Mouse (Mus musculus) heart, embryonic 13.5 days (tissue): ENCODE measurements around the gene Gm6993. TPM values are rescaled to one million over a fixed set of nuclear protein-coding genes. Genes with fewer than 3 reads are reported as not detected.

Source experiments
- ATAC-seq: fragments of 200-750 bp; cut with Nextera tagmentation; 2 replicates; pipeline ENCODE4 v1.8.0; 2017; ENCODE audit warnings: moderate TSS enrichment; ENCODE audit not compliant: insufficient number of reproducible peaks, low FRiP score, low TSS enrichment; ENCODE audit errors: extremely low read depth
- H3K27ac ChIP-seq: fragments of 300-500 bp; sonication (generic); replicated peaks from 2 replicates; pipeline ENCODE4 v1.5.1; 2015; ENCODE audit warnings: moderate library complexity, mild to moderate bottlenecking, inconsistent platforms
- H3K27me3 ChIP-seq: fragments of 300-500 bp; sonication (generic); replicated peaks from 2 replicates; pipeline ENCODE4 v1.6.1; 2015; ENCODE audit warnings: mild to moderate bottlenecking, inconsistent platforms
- H3K36me3 ChIP-seq: fragments of 300-500 bp; sonication (generic); 2 replicates; pipeline ENCODE4 v1.6.1; 2015; ENCODE audit warnings: mild to moderate bottlenecking, inconsistent platforms
- H3K4me1 ChIP-seq: fragments of 300-500 bp; sonication (generic); 2 replicates; pipeline ENCODE4 v1.6.1; 2015; ENCODE audit warnings: inconsistent platforms
- H3K4me2 ChIP-seq: fragments of 300-500 bp; sonication (generic); 2 replicates; pipeline ENCODE4 v1.6.1; 2015; ENCODE audit warnings: inconsistent platforms, mild to moderate bottlenecking, moderate library complexity
- H3K4me3 ChIP-seq: fragments of 300-500 bp; sonication (generic); 2 replicates; pipeline ENCODE4 v1.5.1; 2015; ENCODE audit warnings: moderate library complexity, mild to moderate bottlenecking, inconsistent platforms
- H3K9ac ChIP-seq: fragments of 300-500 bp; sonication (generic); 2 replicates; pipeline ENCODE4 v1.6.1; 2015; ENCODE audit warnings: inconsistent platforms, mild to moderate bottlenecking, moderate library complexity
- H3K9me3 ChIP-seq: fragments of 300-500 bp; sonication (generic); 2 replicates; pipeline ENCODE4 v1.6.1; 2016; ENCODE audit warnings: inconsistent platforms
- WGBS: fragments of 180-500 bp; shearing (Covaris S2); methylation state at CpG from one replicate; pipeline ENCODE4 v1.1.7; 2015; ENCODE audit warnings: mixed read lengths; 5-methylcytosine and 5-hydroxymethylcytosine counted together
- polyA plus RNA-seq: library from polyadenylated mRNA; unstranded; fragments of >200 nt; fragmentation: Nextera tagmentation; extraction: Ambion mirVana; gene quantifications from 2 replicates; pipeline ENCODE4 v1.2.1, GENCODE M21; 2015

Gene Gm6993
- polyA plus RNA-seq: not detected in 2 replicates

GRCm38 (mm10) chr12:31240470-31240869 is at the start of gene Gm6993:
TSS of gene Gm6993 (plus strand) at chr12:31240770.
- no peaks in the 10 kb centered on the region for H3K36me3 ChIP-seq
- H3K27me3 ChIP-seq: no peaks in the 10 kb centered on the region
- no peak within 1 kb of the TSS for H3K9ac ChIP-seq
- H3K4me1 ChIP-seq: peaks cover 23% of the 10 kb centered on the region
- H3K4me2 ChIP-seq: no peak within 1 kb of the TSS
- no peaks in the 10 kb centered on the region for H3K9me3 ChIP-seq
- no peak within 1 kb of the TSS for H3K4me3 ChIP-seq
- no peak within 1 kb of the TSS for H3K27ac ChIP-seq
- ATAC-seq: no peak
- WGBS: 85% methylated on average over 5 of the region's 5 CpGs

DNA sequence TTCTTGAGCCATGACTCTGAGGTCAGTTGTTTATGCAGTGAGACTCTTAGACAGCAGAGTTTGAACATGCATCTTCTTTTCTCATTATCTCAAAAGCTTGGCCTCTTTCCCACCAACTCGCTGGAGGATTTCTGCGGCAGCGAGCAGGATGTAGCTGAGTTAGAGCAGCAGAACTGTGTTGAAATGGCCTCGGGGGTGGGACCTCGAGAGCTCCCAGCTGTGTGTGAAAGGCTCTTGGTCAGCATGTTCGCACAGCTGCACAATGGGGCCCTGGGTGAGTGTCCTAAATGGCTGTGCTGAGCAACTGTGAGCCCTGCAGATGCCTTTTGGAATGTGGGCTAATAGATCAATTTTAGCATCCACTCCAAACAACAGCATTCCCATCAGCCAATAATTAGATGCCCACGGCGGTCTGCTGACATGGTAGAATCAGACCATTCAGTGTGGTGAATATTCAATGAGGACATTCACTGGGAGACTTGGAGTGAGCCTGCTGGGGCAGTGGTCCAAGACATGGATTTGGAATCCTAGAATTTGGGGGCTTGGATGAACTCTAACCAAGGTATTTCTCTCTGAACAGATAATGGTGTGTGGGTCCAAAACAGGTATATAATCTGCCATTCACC is 49.1 kb upstream of the Gm6993 start:
- H3K4me1 ChIP-seq: peaks cover 16% of the 10 kb centered on the region
- H3K4me2 ChIP-seq: no peak overlapping the region
- ATAC-seq: no peak
- WGBS: 36% methylated on average over 8 of the region's 8 CpGs
- no peaks in the 10 kb centered on the region for H3K9me3 ChIP-seq
- no peak overlapping the region for H3K4me3 ChIP-seq
- H3K27me3 ChIP-seq: no peaks in the 10 kb centered on the region
- H3K9ac ChIP-seq: no peak overlapping the region
- peak overlapping the region; percentile 40; the same call in 1 of the 2 replicates for H3K27ac ChIP-seq
- no peaks in the 10 kb centered on the region for H3K36me3 ChIP-seq

DNA sequence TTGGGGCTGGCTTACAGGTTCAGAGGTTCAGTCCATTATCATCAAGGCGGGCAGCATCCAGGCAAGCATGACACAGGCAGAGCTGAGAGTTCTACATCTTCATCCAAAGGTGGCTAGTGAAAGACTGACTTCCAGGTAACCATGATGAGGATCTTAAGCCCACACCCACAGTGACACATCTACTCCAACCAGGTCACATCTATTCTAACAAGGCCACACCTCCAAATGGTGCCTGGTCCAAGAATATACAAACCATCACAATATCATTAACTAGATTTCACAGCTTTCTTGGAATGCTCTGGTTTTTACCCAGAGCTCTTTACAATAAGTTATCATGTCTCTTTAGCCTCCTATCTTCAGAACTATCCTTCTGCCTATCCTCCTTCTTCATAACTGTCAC is 38.1 kb upstream of the Gm6993 start:
- no peaks in the 10 kb centered on the region for H3K27me3 ChIP-seq
- H3K4me1 ChIP-seq: peaks cover 3% of the 10 kb centered on the region; the same call in 1 of the 2 replicates
- no peak overlapping the region for H3K9ac ChIP-seq
- no peak overlapping the region for H3K27ac ChIP-seq
- ATAC-seq: no peak
- H3K36me3 ChIP-seq: no peaks in the 10 kb centered on the region
- no peaks in the 10 kb centered on the region for H3K9me3 ChIP-seq
- H3K4me2 ChIP-seq: no peak overlapping the region
- WGBS: 79% methylated on average over 1 of the region's 1 CpGs
- H3K4me3 ChIP-seq: no peak overlapping the region

- 78% methylated on average over 6 of the region's 6 CpGs for WGBS
- Histone ChIP-seq H3K4me1 (peaks cover 12% of the 10 kb centered on the region), H3K9me3 (no peaks in the 10 kb centered on the region), H3K4me3 (no peak overlapping the region), H3K27me3 (no peaks in the 10 kb centered on the region), H3K9ac (no peak overlapping the region), H3K27ac (no peak overlapping the region), H3K36me3 (no peaks in the 10 kb centered on the region), H3K4me2 (no peak overlapping the region)
- no peak for ATAC-seq
Observed at GRCm38 (mm10) chr12:31203746-31204455, 36.7 kb upstream of the Gm6993 start.

DNA sequence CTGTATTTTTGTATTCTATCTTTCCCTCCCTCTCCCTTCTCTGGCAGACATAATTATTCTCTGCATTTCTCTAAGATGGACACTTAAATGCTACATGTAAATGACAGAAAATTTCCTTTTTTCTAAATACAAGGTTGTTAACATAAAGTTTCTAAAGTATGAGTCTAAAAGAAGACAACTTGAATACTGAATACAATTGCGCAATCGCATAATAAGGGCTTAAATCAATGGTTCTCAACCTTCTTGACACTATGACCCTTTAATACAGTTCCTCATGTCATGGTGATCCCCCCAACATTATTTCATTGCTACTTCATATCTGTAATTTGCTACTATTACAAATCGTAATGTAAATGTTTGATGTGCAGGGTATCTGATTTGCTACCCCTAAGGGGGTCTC is 35.7 kb upstream of the Gm6993 start:
- Histone ChIP-seq H3K4me3 (no peak overlapping the region), H3K9ac (no peak overlapping the region), H3K27me3 (no peaks in the 10 kb centered on the region), H3K4me1 (peaks cover 21% of the 10 kb centered on the region), H3K27ac (no peak overlapping the region), H3K9me3 (no peaks in the 10 kb centered on the region), H3K4me2 (no peak overlapping the region), H3K36me3 (no peaks in the 10 kb centered on the region)
- no peak for ATAC-seq
- WGBS: 86% methylated on average over 3 of the region's 3 CpGs

- no peak overlapping the region for H3K4me3 ChIP-seq
- H3K36me3 ChIP-seq: no peaks in the 10 kb centered on the region
- H3K4me1 ChIP-seq: peaks cover 21% of the 10 kb centered on the region
- no peak for ATAC-seq
- H3K27me3 ChIP-seq: no peaks in the 10 kb centered on the region
- WGBS: 84% methylated on average over 10 of the region's 10 CpGs
- no peak overlapping the region for H3K4me2 ChIP-seq
- H3K9ac ChIP-seq: no peak overlapping the region
- no peak overlapping the region for H3K27ac ChIP-seq
- H3K9me3 ChIP-seq: no peaks in the 10 kb centered on the region
Observed at GRCm38 (mm10) chr12:31205983-31206633, 34.5 kb upstream of the Gm6993 start.

- Histone ChIP-seq H3K27me3 (no peaks in the 10 kb centered on the region), H3K4me2 (no peak overlapping the region), H3K4me3 (no peak overlapping the region), H3K4me1 (peaks cover 31% of the 10 kb centered on the region), H3K27ac (peak overlapping the region; percentile 45; the same call in 1 of the 2 replicates), H3K36me3 (no peaks in the 10 kb centered on the region), H3K9ac (0 out of 2 replicates have a peak overlapping the region, but pooled peaks have one; percentile 33), H3K9me3 (no peaks in the 10 kb centered on the region)
- 67% methylated on average over 6 of the region's 6 CpGs for WGBS
- ATAC-seq: no peak
Observed at GRCm38 (mm10) chr12:31208766-31209165, 31.8 kb upstream of the Gm6993 start.

DNA sequence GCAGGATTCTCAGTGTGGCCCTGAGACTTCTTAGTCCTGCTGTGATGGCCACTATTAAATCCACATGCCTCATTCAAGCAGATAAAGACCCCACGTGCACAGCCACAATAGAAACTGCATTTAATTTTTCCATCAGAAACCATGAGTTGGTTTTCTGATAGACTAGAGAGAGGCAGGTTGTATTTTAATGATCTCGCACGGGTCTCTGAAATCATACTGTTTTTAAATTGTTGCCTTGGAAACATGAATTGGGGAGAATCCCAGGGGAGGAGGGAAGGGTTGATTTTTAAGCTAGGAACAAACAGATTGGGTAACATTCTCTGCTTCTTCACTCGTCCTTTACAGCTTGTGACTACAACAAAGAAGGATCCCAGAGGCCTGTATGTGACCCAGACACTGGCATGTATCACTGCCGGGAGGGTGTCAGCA is 31.2 kb upstream of the Gm6993 start:
- H3K9me3 ChIP-seq: no peaks in the 10 kb centered on the region
- H3K4me1 ChIP-seq: peaks cover 33% of the 10 kb centered on the region
- 57% methylated on average over 5 of the region's 5 CpGs for WGBS
- H3K27me3 ChIP-seq: no peaks in the 10 kb centered on the region
- ATAC-seq: no peak
- no peaks in the 10 kb centered on the region for H3K36me3 ChIP-seq
- H3K9ac ChIP-seq: no peak overlapping the region
- H3K27ac ChIP-seq: no peak overlapping the region
- no peak overlapping the region for H3K4me3 ChIP-seq
- no peak overlapping the region for H3K4me2 ChIP-seq

- H3K36me3 ChIP-seq: no peaks in the 10 kb centered on the region
- no peaks in the 10 kb centered on the region for H3K9me3 ChIP-seq
- ATAC-seq: no peak
- H3K4me3 ChIP-seq: no peak overlapping the region
- H3K27me3 ChIP-seq: no peaks in the 10 kb centered on the region
- peaks cover 26% of the 10 kb centered on the region for H3K4me1 ChIP-seq
- H3K4me2 ChIP-seq: no peak overlapping the region
- H3K27ac ChIP-seq: peak overlapping the region; percentile 20; the same call in 1 of the 2 replicates
- no peak overlapping the region for H3K9ac ChIP-seq
- 51% methylated on average over 7 of the region's 7 CpGs for WGBS
Observed at GRCm38 (mm10) chr12:31213556-31213955, 27.0 kb upstream of the Gm6993 start.

GRCm38 (mm10) chr12:31215003-31215402 is 25.6 kb upstream of the Gm6993 start:
- Histone ChIP-seq H3K36me3 (no peaks in the 10 kb centered on the region), H3K27ac (no peak overlapping the region), H3K27me3 (no peaks in the 10 kb centered on the region), H3K4me3 (no peak overlapping the region), H3K9ac (no peak overlapping the region), H3K4me1 (peaks cover 23% of the 10 kb centered on the region), H3K4me2 (no peak overlapping the region), H3K9me3 (no peaks in the 10 kb centered on the region)
- WGBS: 74% methylated on average over 6 of the region's 6 CpGs
- ATAC-seq: no peak

DNA sequence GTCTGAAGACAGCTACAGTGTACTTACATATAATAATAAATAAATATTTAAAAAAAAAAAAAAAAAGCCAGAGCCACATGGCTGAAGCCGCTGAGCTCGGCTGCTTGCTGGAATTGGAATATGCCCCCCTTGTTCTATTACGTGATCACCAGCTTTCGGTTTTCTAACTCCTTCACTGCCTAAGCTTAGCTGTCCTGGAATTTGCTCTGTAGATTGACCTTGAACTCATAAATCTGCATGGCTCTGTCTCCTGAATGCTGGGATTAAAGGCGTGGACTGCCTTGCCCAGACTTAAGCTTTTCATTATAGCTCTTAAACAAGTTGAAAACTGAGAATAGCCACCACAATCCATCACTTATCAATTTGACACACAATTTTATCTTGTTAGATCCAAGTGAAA is 23.3 kb upstream of the Gm6993 start:
- Histone ChIP-seq H3K9ac (no peak overlapping the region), H3K4me1 (peaks cover 33% of the 10 kb centered on the region), H3K4me3 (no peak overlapping the region), H3K9me3 (no peaks in the 10 kb centered on the region), H3K4me2 (no peak overlapping the region), H3K27ac (no peak overlapping the region), H3K36me3 (no peaks in the 10 kb centered on the region), H3K27me3 (no peaks in the 10 kb centered on the region)
- WGBS: 84% methylated on average over 5 of the region's 5 CpGs
- no peak for ATAC-seq
